Mouse (Mus musculus) testis, postnatal 14 days (tissue): ENCODE measurements around the gene March10.

Source experiments
- DNase-seq: peaks from one replicate; pipeline ENCODE4 v3.0.0; 2021; ENCODE audit warnings: low spot score

The March10 gene

GRCm38 (mm10) chr11:105352954-105353890, 103.3 kb downstream of the March10 start:
- DNase-seq: peak; percentile 73

GRCm38 (mm10) chr11:105352152-105352551, 104.4 kb downstream of the March10 start:
- DNase-seq: no peak

DNA sequence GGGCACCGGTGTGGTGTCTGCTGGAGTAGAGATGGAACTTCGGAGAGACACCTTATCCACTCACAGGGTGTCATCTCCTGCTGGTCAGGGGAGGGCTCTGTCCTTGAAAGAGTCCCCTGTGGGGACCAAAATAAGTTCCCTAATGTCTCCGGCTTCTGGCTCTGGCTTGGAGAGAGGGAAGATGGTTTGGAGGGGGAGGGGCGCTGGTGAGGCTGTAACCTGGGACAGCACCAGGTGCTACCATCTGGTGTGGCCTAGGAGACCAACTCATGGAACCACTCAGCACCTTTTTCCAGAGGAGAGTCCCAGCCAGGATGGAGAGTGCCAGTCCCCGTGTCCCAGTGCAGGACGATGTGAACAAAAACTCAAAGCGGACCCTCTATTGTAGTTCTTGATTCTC, 105.9 kb downstream of the March10 start:
- no peak for DNase-seq

DNA sequence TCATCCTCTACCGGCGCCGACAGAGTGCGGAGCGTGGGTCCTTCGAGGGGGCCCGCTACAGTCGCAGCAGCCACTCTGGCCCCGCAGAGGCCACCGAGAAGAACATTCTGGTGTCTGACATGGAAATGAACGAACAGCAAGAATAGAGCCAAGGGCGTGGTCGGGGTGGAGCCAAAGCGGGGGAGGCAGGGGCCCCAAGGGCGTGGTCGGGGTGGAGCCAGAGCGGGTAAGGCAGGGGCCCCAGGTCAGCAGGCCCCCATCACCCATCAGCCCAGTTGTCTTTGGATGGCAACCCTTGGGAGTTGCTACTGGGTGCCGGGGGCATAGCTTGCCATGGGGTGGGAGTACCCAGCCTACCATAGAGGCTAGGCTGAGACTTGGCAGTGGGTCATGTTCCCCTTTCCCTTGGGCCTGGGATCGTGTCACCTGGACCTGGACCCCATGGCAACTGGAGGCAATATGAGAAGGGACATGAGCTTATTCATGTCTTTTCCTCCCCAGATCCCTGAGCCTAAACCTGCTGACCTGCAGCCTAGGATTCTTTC, 106.7 kb downstream of the March10 start:
- no peak for DNase-seq

GRCm38 (mm10) chr11:105348495-105348982, 108.0 kb downstream of the March10 start:
- DNase-seq: no peak

DNA sequence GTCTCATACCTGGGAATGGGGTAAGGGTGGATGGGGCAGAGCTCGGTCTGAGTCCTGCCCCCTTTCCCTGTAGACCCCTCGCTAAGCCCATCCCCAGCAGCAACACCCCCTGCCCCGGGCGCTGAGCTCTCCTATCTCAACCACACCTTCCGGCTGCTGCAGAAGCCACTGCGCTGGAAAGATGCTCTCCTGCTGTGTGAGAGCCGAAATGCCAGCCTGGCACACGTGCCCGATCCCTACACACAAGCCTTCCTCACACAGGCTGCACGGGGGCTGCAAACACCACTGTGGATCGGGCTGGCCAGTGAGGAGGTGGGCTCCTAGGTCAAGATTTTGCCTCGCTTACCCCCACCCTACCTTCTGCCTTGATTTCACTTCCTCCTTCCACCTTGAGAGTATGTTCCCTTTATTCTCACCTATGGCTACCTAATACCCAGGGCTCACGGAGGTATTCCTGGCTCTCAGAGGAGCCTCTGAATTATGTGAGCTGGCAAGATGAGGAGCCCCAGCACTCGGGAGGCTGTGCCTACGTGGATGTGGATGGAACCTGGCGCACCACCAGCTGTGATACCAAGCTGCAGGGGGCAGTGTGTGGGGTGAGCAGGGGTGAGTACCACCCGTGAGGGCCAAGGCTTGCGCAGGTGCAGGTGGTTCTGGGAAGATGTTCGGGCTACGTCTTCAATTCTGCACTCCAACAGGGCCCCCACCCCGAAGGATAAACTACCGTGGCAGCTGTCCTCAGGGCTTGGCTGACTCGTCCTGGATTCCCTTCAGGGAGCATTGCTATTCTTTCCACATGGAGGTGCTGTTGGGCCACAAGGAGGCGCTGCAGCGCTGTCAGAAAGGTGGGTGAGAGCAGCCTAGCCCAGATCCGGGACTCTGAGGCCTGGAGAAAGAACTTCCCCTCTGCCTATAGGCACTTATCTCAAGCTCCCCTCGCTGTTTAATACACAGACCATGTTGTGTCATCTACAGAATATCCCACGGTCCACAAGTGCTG, 109.1 kb downstream of the March10 start:
- peak; percentile 67 for DNase-seq

DNA sequence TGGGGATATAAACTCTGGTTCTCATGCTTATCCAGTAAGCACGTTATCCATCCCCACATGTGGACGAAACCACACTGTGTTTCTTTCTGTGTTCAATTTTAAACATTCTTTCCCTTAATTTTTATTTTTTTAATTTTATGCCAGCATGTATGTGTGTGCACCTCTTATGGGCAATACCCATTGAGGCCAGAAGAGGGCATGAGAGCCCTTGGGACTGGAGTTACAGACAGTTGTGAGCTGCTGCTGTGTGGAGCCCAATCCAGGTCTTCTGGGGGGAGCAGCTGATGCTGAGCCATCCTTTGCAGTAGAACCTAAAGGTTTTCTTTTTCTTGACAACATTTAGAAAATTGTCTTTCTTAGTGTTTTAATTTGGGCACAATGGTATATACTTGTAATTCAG, 111.3 kb downstream of the March10 start:
- no peak for DNase-seq

- DNase-seq: no peak
Measured at GRCm38 (mm10) chr11:105338596-105339390, 117.7 kb downstream of the March10 start.

GRCm38 (mm10) chr11:105333867-105334670, 122.5 kb downstream of the March10 start:
- DNase-seq: no peak

DNA sequence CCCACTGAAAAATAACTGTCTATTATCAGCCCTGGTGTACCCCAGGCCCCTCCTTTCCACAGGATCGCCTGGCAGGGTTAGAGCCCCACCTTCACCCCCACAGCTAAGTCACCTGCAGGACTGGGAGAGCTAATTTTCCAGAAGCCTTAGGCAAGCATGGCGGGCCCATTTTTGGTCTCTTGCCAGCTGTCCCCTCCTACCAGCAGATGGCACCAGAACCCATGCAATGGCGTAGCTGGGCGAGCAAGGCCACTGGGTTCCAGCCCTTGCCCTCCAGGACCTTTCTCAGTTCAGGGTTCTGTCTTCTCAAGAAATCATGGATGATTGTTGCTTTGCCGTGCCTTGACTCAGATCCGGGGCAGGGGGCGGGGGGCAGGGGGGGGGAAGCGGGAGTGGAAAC, 124.1 kb downstream of the March10 start:
- DNase-seq: no peak

- no peak for DNase-seq
Measured at GRCm38 (mm10) chr11:105331732-105332131, 124.8 kb downstream of the March10 start.

DNA sequence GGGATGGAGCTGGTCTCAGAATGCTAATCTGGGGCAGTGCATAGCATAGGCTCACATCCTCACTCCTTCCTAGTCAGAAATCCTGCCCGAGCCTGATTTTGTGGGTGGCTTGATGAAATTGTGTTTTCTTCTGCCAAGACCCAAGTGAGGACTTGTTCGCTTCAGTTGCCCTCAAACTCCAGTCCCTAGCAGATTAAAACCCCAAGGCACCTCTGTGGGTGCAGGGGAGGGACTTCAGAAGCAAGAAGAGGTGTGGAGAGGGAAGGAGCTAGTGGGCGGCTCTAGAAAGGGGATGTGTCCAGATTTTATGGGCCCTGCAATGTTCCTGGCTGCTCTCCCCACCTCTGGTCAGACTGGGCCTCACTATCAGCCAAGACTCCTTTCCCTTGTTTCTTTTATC, 125.4 kb downstream of the March10 start:
- DNase-seq: no peak

DNA sequence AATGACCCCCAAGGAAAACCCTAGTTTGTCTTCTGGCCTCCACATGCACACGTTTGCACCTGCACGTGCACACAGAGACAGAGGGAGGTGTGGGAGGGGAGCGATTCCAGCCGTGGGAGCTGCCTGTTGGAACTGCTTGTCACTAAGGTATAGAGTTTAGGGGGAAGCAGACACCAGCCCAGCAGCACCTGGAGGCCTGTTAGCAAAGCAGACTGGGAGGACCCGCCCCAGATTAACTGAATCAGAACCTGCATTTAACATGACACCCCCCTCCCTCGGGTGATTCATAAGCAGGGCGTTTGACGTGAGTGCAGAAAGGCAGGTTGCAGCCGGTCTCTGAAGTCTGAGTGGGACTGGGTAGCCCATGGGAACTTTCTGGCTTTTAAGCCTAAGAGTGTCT, 126.6 kb downstream of the March10 start:
- no peak for DNase-seq

- no peak for DNase-seq
Measured at GRCm38 (mm10) chr11:105327101-105327500, 129.4 kb downstream of the March10 start.

GRCm38 (mm10) chr11:105323530-105323929, 133.0 kb downstream of the March10 start:
- DNase-seq: no peak

DNA sequence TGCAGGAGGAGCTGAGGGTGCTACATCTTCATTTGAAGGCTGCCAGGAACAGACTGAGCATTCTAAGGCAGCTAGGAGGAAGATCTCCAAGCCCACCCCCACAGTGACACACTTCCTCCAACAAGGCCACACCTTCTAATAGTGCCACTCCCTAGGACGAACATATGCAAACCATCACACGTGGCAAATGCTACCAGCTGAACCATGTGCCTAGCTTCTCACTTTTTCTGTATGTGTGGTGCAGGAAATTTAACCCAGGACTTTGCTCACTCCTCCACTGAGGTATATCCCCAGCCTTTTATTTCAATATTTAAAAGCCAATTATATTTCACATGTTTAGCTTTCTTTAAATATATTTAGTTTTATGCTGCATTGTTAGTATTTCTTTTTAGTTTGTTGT, 135.4 kb downstream of the March10 start:
- DNase-seq: no peak

DNA sequence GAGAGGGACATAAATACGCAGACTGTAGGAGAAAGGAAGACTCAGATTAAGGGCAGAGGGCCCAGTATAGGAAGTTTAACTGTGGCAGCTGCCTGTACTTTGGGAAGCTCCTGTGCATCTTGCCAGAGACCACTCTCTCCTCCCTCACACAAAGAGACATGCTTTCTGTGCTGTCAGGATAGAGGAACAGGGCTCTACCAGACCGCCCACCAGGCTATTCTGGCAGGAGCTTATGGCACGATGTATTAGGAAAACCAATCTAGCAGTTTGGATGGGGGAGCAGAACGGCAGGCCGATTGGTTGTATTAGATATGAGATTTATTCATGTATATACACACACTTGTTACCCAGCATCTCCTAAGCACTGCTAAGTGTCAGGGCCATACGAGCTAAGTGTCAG, 138.8 kb downstream of the March10 start:
- DNase-seq: no peak

DNA sequence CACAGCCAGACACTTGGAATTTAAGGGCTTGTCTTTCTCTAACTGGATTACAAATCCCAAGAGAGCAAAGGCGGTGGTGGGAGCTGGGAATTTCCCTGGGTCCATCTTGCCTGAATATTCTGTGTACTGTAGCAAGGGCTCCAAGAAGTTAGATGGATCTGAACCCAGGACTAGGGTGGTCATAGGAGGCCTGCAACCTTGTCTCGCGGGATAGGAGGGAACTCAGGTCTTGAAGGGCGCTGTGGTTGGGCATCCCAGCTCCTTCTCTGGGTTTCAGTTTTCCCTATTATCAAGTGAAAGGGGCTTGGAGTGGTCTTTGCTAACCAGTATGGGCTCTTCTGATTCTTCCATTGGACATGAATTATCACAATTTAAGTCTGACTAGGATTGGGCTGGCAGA, 140.4 kb downstream of the March10 start:
- no peak for DNase-seq

DNA sequence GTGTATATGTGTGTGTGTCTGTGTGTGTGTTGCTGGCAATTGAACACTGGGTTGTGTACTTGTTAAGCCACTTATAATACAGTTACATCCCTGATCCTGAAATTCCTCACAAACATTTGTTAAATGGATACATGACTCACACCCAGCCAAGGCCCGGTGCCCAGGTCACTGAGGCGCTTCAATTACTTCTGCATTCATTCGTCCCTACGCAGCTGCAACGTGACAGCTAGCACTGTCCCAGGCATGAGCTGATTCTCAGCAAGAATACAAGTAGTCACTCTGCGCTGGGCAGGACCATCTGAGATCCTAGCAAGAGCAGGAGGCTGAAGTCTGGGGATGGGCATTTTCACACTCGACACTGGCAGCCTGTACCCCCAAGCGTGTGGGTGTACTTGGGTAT, 141.2 kb downstream of the March10 start:
- no peak for DNase-seq

DNA sequence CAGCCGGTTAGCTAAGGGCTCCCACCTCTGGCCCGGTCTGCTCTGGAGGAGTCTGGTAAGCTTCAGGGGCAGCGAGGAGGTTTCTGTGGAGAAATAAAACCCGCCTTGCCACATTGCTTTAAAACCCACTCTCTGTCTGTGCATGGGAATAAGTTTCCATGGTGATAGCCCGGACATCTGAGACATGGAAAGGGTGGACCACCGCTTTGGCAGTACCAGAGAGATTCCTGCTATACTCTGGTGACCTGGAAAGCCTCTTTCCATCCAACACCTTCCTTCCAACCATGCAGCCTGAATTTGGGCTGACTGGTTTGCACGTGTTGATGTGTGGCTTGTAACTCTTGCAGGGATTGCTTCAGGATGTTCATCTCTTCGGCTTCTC, 142.9 kb downstream of the March10 start:
- DNase-seq: no peak
